Mouse (Mus musculus) erythroblast, embryonic 14.5 days (primary cell): ENCODE measurements around the gene Ppfia4. TPM values are rescaled to one million over a fixed set of nuclear protein-coding genes. Genes with fewer than 3 reads are reported as not detected.

ENCODE experiments used
- H3K27me3 ChIP-seq: 2 replicates; pipeline ENCODE4 v1.6.1; 2012; ENCODE audit warnings: inconsistent platforms; ENCODE audit not compliant: control insufficient read depth
- H3K36me3 ChIP-seq: 2 replicates; pipeline ENCODE4 v1.6.1; 2012; ENCODE audit warnings: mild to moderate bottlenecking, inconsistent platforms; ENCODE audit not compliant: control insufficient read depth
- H3K4me1 ChIP-seq: 2 replicates; pipeline ENCODE4 v1.6.1; 2012; ENCODE audit warnings: inconsistent platforms; ENCODE audit not compliant: control insufficient read depth
- H3K4me3 ChIP-seq: replicated peaks from 2 replicates; pipeline ENCODE3; 2012; ENCODE audit warnings: moderate library complexity, mild to moderate bottlenecking, inconsistent platforms
- H3K9me3 ChIP-seq: 2 replicates; pipeline ENCODE4 v1.6.1; 2012; ENCODE audit warnings: low read length, inconsistent platforms, mixed read lengths; ENCODE audit not compliant: control insufficient read depth
- GATA1 ChIP-seq: IDR thresholded peaks from 2 replicates; pipeline ENCODE4 v1.6.1; 2012; ENCODE audit warnings: low read length, inconsistent platforms, mixed read lengths
- TAL1 ChIP-seq: IDR thresholded peaks from 3 replicates; pipeline ENCODE4 v1.6.1; 2012; ENCODE audit warnings: low read length, inconsistent platforms, mixed read lengths
- polyA plus RNA-seq: library from polyadenylated mRNA; stranded (reverse); fragments of >175 nt; gene quantifications from 2 replicates; pipeline ENCODE4 v1.2.3, GENCODE M21; 2012

Gene Ppfia4
- polyA plus RNA-seq, 1 experiment: 0.03 TPM

GRCm38 (mm10) chr1:134293276-134293675, 39.5 kb downstream of the Ppfia4 start:
- Histone ChIP-seq H3K36me3 (no peaks in the 10 kb centered on the region), H3K4me1 (no peaks in the 10 kb centered on the region), H3K4me3 (no peak overlapping the region), H3K27me3 (peaks cover 16% of the 10 kb centered on the region), H3K9me3 (0 out of 2 replicates have a peak, but pooled peaks cover 2% of the 10 kb centered on the region)
- TF ChIP-seq TAL1 (no peak), GATA1 (no peak)

DNA sequence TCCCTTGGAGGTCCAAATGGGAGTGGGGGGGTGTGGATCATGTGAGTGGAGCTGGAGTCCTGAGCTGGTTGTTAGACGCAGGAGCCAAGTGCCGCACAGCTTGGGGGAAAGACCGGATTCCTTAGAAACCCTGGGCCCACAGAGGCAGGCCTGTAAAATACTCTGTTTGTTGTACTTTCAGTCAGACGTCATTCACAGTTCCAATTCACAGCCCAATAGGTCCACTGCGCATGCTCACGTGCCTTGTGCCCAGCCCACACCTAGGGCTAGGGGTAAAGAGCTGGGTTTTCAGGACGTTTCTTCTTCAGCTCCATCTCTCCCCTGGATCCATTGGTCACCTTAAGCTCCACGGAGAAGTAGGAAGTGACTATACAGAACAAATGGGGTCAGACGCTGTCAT, 40.1 kb downstream of the Ppfia4 start:
- Histone ChIP-seq H3K9me3 (0 out of 2 replicates have a peak, but pooled peaks cover 2% of the 10 kb centered on the region), H3K4me3 (no peak overlapping the region), H3K4me1 (no peaks in the 10 kb centered on the region), H3K27me3 (peaks cover 9% of the 10 kb centered on the region), H3K36me3 (no peaks in the 10 kb centered on the region)
- no peak for TF ChIP-seq TAL1
- no peak for TF ChIP-seq GATA1

- H3K36me3 ChIP-seq: no peaks in the 10 kb centered on the region
- H3K4me1 ChIP-seq: no peaks in the 10 kb centered on the region
- H3K27me3 ChIP-seq: peaks cover 4% of the 10 kb centered on the region
- no peak overlapping the region for H3K4me3 ChIP-seq
- H3K9me3 ChIP-seq: 0 out of 2 replicates have a peak, but pooled peaks cover 2% of the 10 kb centered on the region
- TF ChIP-seq GATA1: no peak
- TF ChIP-seq TAL1: no peak
Measured at GRCm38 (mm10) chr1:134292073-134292472, 40.7 kb downstream of the Ppfia4 start.

DNA sequence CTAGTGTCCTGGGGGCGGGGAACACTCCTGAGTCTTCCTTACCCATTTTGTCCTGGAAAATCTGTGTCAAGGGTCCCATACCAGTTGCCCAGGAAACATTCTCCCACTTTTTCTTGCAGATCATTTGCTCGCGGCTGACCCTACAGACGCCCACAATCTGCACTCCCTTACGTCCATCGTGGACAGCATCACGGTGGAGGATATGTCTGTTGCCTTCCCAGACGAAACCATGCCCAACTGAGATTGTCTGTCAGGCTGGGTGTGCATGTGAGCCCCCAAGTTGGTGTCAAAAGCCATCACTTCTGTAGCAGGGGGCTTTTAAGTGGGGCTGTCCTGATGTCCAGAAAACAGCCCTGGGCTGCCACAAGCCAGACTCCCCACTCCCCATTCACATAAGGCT, 41.2 kb downstream of the Ppfia4 start:
- no peaks in the 10 kb centered on the region for H3K4me1 ChIP-seq
- no peaks in the 10 kb centered on the region for H3K27me3 ChIP-seq
- no peak for TF ChIP-seq TAL1
- no peak for TF ChIP-seq GATA1
- no peak overlapping the region for H3K4me3 ChIP-seq
- H3K36me3 ChIP-seq: no peaks in the 10 kb centered on the region
- H3K9me3 ChIP-seq: 0 out of 2 replicates have a peak, but pooled peaks cover 2% of the 10 kb centered on the region

- no peak for TF ChIP-seq GATA1
- no peak for TF ChIP-seq TAL1
- Histone ChIP-seq H3K9me3 (0 out of 2 replicates have a peak, but pooled peaks cover 2% of the 10 kb centered on the region), H3K4me3 (no peak overlapping the region), H3K27me3 (no peaks in the 10 kb centered on the region), H3K36me3 (no peaks in the 10 kb centered on the region), H3K4me1 (no peaks in the 10 kb centered on the region)
Measured at GRCm38 (mm10) chr1:134290909-134291308, 41.8 kb downstream of the Ppfia4 start.

DNA sequence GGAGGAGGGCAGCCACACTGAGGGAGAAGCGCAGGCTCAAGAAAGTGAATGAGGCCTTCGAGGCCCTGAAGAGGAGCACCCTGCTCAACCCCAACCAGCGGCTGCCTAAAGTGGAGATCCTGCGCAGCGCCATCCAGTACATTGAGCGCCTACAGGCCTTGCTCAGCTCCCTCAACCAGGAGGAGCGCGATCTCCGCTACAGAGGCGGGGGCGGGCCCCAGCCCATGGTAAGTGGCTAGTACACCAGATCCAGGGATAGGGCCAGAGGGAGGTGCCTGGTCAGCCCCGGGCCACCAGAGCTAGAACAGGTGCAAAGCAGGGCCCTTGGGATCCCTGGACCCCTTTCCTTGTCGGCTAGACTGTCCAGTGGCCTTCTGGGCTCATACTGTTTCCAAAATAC, 42.4 kb downstream of the Ppfia4 start:
- no peaks in the 10 kb centered on the region for H3K4me1 ChIP-seq
- H3K36me3 ChIP-seq: no peaks in the 10 kb centered on the region
- TF ChIP-seq TAL1: no peak
- no peak for TF ChIP-seq GATA1
- no peaks in the 10 kb centered on the region for H3K9me3 ChIP-seq
- H3K4me3 ChIP-seq: no peak overlapping the region
- no peaks in the 10 kb centered on the region for H3K27me3 ChIP-seq

- Histone ChIP-seq H3K4me3 (no peak within 1 kb of the TSS), H3K36me3 (no peaks in the 10 kb centered on the region), H3K9me3 (no peaks in the 10 kb centered on the region), H3K27me3 (no peaks in the 10 kb centered on the region), H3K4me1 (no peaks in the 10 kb centered on the region)
- no peak for TF ChIP-seq TAL1
Measured at GRCm38 (mm10) chr1:134289598-134290099, 43.1 kb downstream of the Ppfia4 start, which contains the start of gene Myog. Gene Myog (plus strand): TSS chr1:134289989.

GRCm38 (mm10) chr1:134288239-134288638, 44.5 kb downstream of the Ppfia4 start:
- H3K4me3 ChIP-seq: no peak overlapping the region
- TF ChIP-seq GATA1: no peak
- no peak for TF ChIP-seq TAL1
- H3K4me1 ChIP-seq: no peaks in the 10 kb centered on the region
- H3K9me3 ChIP-seq: no peaks in the 10 kb centered on the region
- no peaks in the 10 kb centered on the region for H3K36me3 ChIP-seq
- H3K27me3 ChIP-seq: no peaks in the 10 kb centered on the region

- Histone ChIP-seq H3K36me3 (no peaks in the 10 kb centered on the region), H3K9me3 (no peaks in the 10 kb centered on the region), H3K27me3 (no peaks in the 10 kb centered on the region), H3K4me1 (no peaks in the 10 kb centered on the region), H3K4me3 (no peak overlapping the region)
- TF ChIP-seq TAL1 (no peak), GATA1 (no peak)
Measured at GRCm38 (mm10) chr1:134285458-134286120, 47.1 kb downstream of the Ppfia4 start.
